Mouse (Mus musculus) liver, embryonic 14.5 days (tissue): ENCODE results near the gene Agpat4. TPM values are rescaled to one million over a fixed set of nuclear protein-coding genes. Genes with fewer than 3 reads are reported as not detected.
A peak's percentile ranks its signal among the peaks of the same experiment; 100 is the strongest.
"Not testable (repeated sequence)": the region's sequence is repeated elsewhere in the genome, so short reads cannot be mapped to it uniquely, and the experiment has no call there.

Experiments
- ATAC-seq: fragments of 200-750 bp; cut with Nextera tagmentation; 2 replicates; pipeline ENCODE4 v1.8.0; 2017; ENCODE audit warnings: moderate number of reproducible peaks, mild to moderate bottlenecking, moderate library complexity; ENCODE audit not compliant: insufficient read depth
- DNase-seq, 3 experiments: peaks; one replicate each; pipeline ENCODE4 v3.0.0-alpha.2; 2012 to 2013; ENCODE audit warnings: low read depth in 3 of 3, low spot score in 3 of 3
- H3K27ac ChIP-seq: fragments of 300-500 bp; sonication (generic); 2 replicates; pipeline ENCODE4 v1.5.1; 2014; ENCODE audit warnings: moderate library complexity, mild to moderate bottlenecking, control low read depth, inconsistent platforms
- H3K27me3 ChIP-seq: fragments of 300-500 bp; sonication (generic); 2 replicates; pipeline ENCODE4 v1.6.1; 2014; ENCODE audit warnings: mild to moderate bottlenecking, low read length, moderate library complexity; ENCODE audit not compliant: control insufficient read depth, insufficient read depth
- H3K36me3 ChIP-seq: fragments of 300-500 bp; sonication (generic); replicated peaks from 2 replicates; pipeline ENCODE4 v1.6.1; 2014; ENCODE audit warnings: low read depth; ENCODE audit not compliant: control insufficient read depth, insufficient read depth
- H3K4me1 ChIP-seq, 2 experiments: fragments of 200-500 bp in 1 of 2; fragments of 300-500 bp in 1 of 2; sonication (generic) in 1 of 2; replicated peaks; 2 replicates each; pipeline ENCODE4 v1.6.1; 2012 to 2014; ENCODE audit warnings: antibody characterized with exemption in 1 of 2, inconsistent platforms in 1 of 2, low read length in 1 of 2; ENCODE audit not compliant: control insufficient read depth in 2 of 2, insufficient read depth in 2 of 2
- H3K4me2 ChIP-seq: fragments of 300-500 bp; sonication (generic); 2 replicates; pipeline ENCODE4 v1.6.1; 2014; ENCODE audit warnings: low read depth, mild to moderate bottlenecking, control low read depth, moderate library complexity
- H3K4me3 ChIP-seq, 2 experiments: fragments of 200-500 bp in 1 of 2; fragments of 300-500 bp in 1 of 2; sonication (generic) in 1 of 2; 2 replicates each; pipeline ENCODE4 v1.5.1; 2012 to 2014; ENCODE audit warnings: low read depth in 2 of 2, low read length in 2 of 2, mild to moderate bottlenecking in 2 of 2, control low read depth in 1 of 2, inconsistent platforms in 1 of 2, moderate library complexity in 1 of 2; ENCODE audit not compliant: insufficient read depth in 1 of 2
- H3K9ac ChIP-seq: fragments of 300-500 bp; sonication (generic); replicated peaks from 2 replicates; pipeline ENCODE4 v1.6.1; 2014; ENCODE audit warnings: mild to moderate bottlenecking, control low read depth, moderate library complexity
- H3K9me3 ChIP-seq: fragments of 300-500 bp; sonication (generic); 2 replicates; pipeline ENCODE4 v1.6.1; 2016; ENCODE audit warnings: low read length, mixed read lengths; ENCODE audit not compliant: control insufficient read depth
- CTCF ChIP-seq: IDR thresholded peaks from 2 replicates; pipeline ENCODE4 v1.5.1; 2016; ENCODE audit warnings: antibody characterized with exemption, low read depth, control low read depth
- EP300 ChIP-seq: IDR thresholded peaks from 2 replicates; pipeline ENCODE4 v1.6.1; 2016; ENCODE audit warnings: antibody characterized with exemption, low read depth
- WGBS: fragments of 180-500 bp; shearing (Covaris S2); extraction: QIAGEN DNeasy Blood & Tissue Kit; methylation state at CpG from one replicate; pipeline ENCODE4 v1.1.7; 2014; ENCODE audit not compliant: insufficient replicate concordance; 5-methylcytosine and 5-hydroxymethylcytosine counted together
- polyA plus RNA-seq, 2 experiments: library from polyadenylated mRNA; depleted of rRNA in 1 of 2; stranded (reverse) in 1 of 2; unstranded in 1 of 2; fragments of >200 nt; fragmentation: Nextera tagmentation in 1 of 2; extraction: Ambion mirVana in 1 of 2; gene quantifications; 2 replicates each; pipeline versions ENCODE4 v1.2.1 to v1.2.3; 2012 to 2014

Agpat4 gene
- polyA plus RNA-seq, 2 experiments: 10.5 to 16.2 TPM

DNA sequence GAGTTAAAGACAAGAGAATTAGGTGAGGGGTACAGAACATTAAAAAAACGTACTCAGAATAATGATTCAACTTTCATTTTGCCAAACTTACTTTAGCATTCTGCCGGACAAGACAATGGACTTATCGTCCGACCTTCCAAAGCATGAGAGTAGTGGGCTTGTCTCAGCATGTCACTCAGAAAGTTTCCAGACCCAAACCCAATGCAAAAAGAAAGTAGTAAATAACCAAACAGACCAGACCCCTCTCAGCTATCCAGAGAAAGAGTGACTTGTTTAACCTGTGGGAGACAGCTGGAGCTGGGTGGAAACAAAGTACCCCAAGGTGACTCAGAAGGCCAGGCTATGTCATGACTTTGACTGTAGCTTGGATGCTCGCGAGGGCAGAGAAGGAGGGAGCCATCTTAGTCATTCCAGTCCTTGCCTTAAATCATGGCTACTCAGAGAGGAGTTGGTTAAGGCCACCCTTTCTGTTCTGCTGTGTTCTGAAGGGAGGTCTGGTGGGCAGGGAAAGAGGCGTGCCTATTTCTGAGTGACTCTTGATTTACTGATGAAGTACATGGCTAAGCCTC lies 2.8 kb downstream of the Agpat4 start:
- TF ChIP-seq CTCF: no peak
- no peak for TF ChIP-seq EP300
- H3K9ac ChIP-seq: peak overlapping the region; percentile 98
- H3K27me3 ChIP-seq: no peaks in the 10 kb centered on the region
- DNase-seq (no peak), ATAC-seq (no peak)
- WGBS: 77% methylated on average over 7 of the region's 7 CpGs
- H3K4me2 ChIP-seq: peak overlapping the region; percentile 100
- H3K4me1 ChIP-seq: peaks cover 34 to 36% of the 10 kb centered on the region in 2 experiments
- H3K4me3 ChIP-seq: peak overlapping the region; percentile 48 to 86
- peaks cover 20% of the 10 kb centered on the region for H3K36me3 ChIP-seq
- H3K9me3 ChIP-seq: no peaks in the 10 kb centered on the region
- peak overlapping the region; percentile 31 for H3K27ac ChIP-seq

DNA sequence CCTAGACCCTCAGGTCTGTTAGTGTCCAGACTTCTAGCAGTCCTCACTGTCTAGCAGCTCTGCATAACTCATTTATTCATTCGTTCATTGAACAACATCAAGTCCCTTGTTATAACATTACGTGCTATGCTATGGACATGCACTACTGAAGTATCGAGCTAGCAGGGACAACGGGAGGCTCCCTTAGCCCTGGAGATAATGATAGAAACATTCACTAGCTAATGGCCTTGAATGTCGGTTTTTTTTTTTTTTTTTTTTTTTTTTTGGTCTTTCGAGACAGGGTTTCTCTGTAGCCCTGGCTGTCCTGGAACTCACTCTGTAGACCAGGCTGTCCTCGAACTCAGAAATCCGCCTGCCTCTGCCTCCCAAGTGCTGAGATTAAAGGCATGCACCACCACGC lies 3.8 kb downstream of the Agpat4 start:
- not testable (repeated sequence) for H3K9ac ChIP-seq, H3K4me3 ChIP-seq, H3K27me3 ChIP-seq, DNase-seq, H3K9me3 ChIP-seq, H3K27ac ChIP-seq, ATAC-seq
- Histone ChIP-seq H3K4me2 (peak overlapping the region; percentile 100), H3K4me1 (peaks cover 34 to 36% of the 10 kb centered on the region in 2 experiments), H3K36me3 (peaks cover 26% of the 10 kb centered on the region)
- WGBS: 70% methylated on average over 9 of the region's 9 CpGs

DNA sequence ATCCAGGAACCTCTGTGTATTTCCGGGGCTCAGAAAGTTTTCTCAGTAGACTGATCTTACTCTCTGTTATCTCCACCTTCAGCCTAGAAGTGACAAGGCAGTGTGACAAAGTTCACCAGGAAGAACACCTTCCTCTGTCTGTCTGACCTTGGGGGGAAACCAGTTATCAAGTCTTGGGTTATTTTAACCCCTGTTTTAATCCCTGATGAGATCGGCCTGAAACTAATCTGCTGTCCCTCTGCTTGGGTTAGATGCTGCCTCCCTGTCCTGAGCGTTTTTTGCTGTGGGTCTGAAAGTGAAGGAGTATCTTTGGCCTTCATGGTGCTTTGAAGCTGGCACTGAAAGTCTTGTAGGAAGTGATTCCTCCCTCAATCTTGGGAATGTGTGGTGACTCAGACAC lies 4.7 kb downstream of the Agpat4 start:
- DNase-seq (no peak), ATAC-seq (no peak)
- H3K36me3 ChIP-seq: peaks cover 29% of the 10 kb centered on the region
- no peak overlapping the region for H3K4me3 ChIP-seq
- no peaks in the 10 kb centered on the region for H3K27me3 ChIP-seq
- peak overlapping the region; percentile 100 for H3K4me2 ChIP-seq
- TF ChIP-seq CTCF (no peak), EP300 (no peak)
- no peaks in the 10 kb centered on the region for H3K9me3 ChIP-seq
- WGBS: 36% methylated on average over 3 of the region's 3 CpGs
- no peak overlapping the region for H3K9ac ChIP-seq
- peaks cover 31 to 35% of the 10 kb centered on the region in 2 experiments for H3K4me1 ChIP-seq
- H3K27ac ChIP-seq: peak overlapping the region; percentile 0; the same call in 1 of the 2 replicates

DNA sequence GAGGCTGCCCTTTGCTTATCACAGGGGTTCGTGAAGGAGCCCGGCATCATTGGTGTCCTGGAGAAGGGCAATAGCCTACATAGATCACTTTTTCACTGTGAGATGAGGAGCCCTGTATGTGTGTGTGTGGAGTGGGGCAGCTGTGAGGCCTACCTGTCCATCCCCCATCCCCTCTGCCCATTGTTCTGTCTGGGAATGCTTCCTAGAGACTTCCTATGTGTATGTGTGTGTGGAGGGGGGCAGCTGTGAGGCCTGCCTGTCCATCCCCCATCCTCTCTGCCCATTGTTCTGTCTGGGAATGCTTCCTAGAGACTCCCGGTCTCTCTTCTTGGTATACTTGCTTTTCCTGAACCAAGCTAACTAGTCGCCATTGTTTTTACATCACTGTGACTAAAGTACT lies 8.6 kb downstream of the Agpat4 start:
- Histone ChIP-seq H3K36me3 (peaks cover 29% of the 10 kb centered on the region), H3K4me1 (peaks cover 10 to 19% of the 10 kb centered on the region in 2 experiments; a peak in 3 of 4 replicates)
- DNase-seq: no peak

DNA sequence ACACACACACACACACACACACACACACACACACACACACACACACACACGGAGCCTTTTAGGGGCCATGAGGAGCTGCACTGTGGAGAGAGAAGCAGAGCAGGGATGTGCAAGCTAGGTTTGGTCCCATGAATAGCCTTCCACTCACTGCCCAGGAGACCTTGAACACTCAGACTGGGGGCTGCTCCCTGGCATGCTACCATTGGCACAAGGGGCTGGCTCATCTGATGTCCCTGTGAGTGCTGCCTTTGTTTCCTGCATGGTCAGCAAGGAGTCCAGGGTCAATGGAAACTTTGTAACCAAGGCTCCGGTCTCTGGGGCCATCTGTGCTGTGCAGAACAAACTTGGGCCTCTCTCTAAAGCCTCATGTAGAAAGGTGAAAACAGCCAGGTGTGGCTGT lies 10.5 kb downstream of the Agpat4 start:
- Histone ChIP-seq H3K4me3 (no peak overlapping the region), H3K27ac (no peak overlapping the region), H3K4me2 (no peak overlapping the region), H3K9ac (no peak overlapping the region), H3K4me1 (peaks cover 3 to 12% of the 10 kb centered on the region in 2 experiments; a peak in 3 of 4 replicates), H3K36me3 (peaks cover 28% of the 10 kb centered on the region), H3K27me3 (no peaks in the 10 kb centered on the region), H3K9me3 (no peaks in the 10 kb centered on the region)
- no peak for TF ChIP-seq EP300
- TF ChIP-seq CTCF: no peak
- DNase-seq (no peak), ATAC-seq (no peak)
- 79% methylated on average over 2 of the region's 2 CpGs for WGBS

More for the DNA sequence above, 8.6 kb downstream of the Agpat4 start:
- H3K4me3 ChIP-seq: no peak overlapping the region
- H3K9ac ChIP-seq: no peak overlapping the region
- H3K27me3 ChIP-seq: no peaks in the 10 kb centered on the region
- WGBS: 79% methylated on average over 4 of the region's 4 CpGs
- H3K9me3 ChIP-seq: no peaks in the 10 kb centered on the region
- no peak overlapping the region for H3K4me2 ChIP-seq
- TF ChIP-seq CTCF: no peak
- no peak for TF ChIP-seq EP300
- ATAC-seq: no peak
- H3K27ac ChIP-seq: no peak overlapping the region
